Mouse (Mus musculus) megakaryocyte-erythroid progenitor cell, adult 5-6 weeks (primary cell): ENCODE results near the gene Tmem120b. TPM values are rescaled to one million over a fixed set of nuclear protein-coding genes. Genes with fewer than 3 reads are reported as not detected.

Experiments used
- ATAC-seq: replicated peaks from 2 replicates; pipeline ENCODE4 v1.8.0; 2016; ENCODE audit warnings: mild to moderate bottlenecking, inconsistent platforms; ENCODE audit not compliant: severe bottlenecking, poor library complexity, low FRiP score, low TSS enrichment
- total RNA-seq, 2 experiments: library from RNA; stranded (forward) in 1 of 2; stranded (reverse) in 1 of 2; fragments of 200-1000, 215-1000 nt in 1 of 2; fragments of >200 nt in 1 of 2; fragmentation: Nextera tagmentation in 1 of 2; gene quantifications; 2 replicates each; pipeline ENCODE4 v1.2.3; 2014 to 2017

The Tmem120b gene
- total RNA-seq, 2 experiments from 2014 or later, result 12.6 to 24.8 TPM

GRCm38 (mm10) chr5:123137044-123137909 is 69.1 kb downstream of the Tmem120b start:
- ATAC-seq, result no peak

- ATAC-seq, result no peak
Measured at GRCm38 (mm10) chr5:123137910-123138229, 69.7 kb downstream of the Tmem120b start.

GRCm38 (mm10) chr5:123138230-123138911 is 70.2 kb downstream of the Tmem120b start:
- ATAC-seq, result no peak

DNA sequence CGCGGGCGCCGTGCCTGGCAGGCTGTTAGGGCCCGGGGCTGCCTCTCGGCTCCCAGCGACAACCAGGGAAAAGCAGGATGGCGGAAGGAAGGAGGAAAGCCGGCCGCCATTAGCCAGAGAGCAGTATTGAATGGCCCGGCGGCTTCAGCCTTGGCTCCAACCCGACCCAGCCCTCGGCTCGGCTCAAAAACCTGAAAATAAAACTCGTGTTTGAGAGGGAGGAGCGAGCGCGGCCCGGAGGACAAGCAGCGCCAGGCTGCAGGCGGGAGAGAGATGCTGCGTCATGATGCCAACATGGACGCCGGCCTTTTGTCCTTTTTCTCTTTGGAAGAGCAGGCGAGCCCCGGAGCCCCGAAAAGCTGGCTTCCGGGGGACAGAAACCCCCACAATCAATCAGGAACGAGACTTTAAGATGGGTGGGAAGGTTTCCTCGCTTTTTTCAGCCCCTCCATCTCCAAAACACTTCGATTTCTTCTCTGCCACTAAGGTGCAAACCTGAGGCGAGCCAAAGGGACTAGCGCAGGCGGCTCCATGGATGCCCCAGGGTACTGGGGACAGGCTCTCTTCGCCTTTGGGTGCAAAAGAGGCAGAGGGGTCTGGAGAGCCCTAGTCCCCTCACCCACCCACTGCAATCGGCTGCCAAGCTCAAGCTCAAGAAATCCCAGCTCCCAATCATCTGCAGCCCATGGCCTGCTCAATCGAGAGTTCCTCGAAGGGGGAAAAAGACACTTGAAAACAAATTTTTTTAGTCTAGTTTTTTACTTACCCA is 70.9 kb downstream of the Tmem120b start:
- no peak for ATAC-seq

- ATAC-seq, result no peak
Measured at GRCm38 (mm10) chr5:123139722-123140627, 71.8 kb downstream of the Tmem120b start.

GRCm38 (mm10) chr5:123140694-123141554 is 72.7 kb downstream of the Tmem120b start:
- ATAC-seq, result peak; percentile 41

DNA sequence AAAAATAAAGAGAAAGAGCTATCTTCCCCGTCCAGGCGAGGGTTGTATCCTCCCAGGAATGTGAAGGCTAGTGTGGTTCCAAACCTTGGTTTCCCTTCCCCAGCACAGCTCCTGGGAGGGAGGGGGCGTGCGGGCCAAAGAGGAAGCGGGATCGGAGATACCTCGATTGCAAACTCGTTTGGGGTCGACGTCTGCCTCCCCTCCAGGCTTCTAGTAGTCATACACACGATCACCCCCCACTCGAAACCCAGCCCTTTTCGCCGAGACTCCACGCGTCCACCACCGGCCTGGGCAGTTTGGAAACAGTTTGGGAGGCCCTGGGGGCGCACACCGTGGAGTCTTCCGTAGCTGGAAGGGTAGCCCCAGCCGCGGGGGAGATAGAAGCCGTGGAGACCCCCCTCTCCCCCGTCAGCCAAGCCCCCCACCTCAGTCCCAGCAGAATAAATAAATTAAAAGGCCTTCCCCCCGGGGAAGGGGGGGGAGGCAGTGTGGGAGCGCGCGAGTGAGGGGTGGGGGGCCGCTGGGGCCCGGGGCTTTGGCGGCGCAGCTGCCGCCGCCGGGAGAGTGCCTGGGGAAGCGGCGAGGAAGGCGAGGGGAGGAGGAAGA is 73.4 kb downstream of the Tmem120b start:
- ATAC-seq, result no peak

DNA sequence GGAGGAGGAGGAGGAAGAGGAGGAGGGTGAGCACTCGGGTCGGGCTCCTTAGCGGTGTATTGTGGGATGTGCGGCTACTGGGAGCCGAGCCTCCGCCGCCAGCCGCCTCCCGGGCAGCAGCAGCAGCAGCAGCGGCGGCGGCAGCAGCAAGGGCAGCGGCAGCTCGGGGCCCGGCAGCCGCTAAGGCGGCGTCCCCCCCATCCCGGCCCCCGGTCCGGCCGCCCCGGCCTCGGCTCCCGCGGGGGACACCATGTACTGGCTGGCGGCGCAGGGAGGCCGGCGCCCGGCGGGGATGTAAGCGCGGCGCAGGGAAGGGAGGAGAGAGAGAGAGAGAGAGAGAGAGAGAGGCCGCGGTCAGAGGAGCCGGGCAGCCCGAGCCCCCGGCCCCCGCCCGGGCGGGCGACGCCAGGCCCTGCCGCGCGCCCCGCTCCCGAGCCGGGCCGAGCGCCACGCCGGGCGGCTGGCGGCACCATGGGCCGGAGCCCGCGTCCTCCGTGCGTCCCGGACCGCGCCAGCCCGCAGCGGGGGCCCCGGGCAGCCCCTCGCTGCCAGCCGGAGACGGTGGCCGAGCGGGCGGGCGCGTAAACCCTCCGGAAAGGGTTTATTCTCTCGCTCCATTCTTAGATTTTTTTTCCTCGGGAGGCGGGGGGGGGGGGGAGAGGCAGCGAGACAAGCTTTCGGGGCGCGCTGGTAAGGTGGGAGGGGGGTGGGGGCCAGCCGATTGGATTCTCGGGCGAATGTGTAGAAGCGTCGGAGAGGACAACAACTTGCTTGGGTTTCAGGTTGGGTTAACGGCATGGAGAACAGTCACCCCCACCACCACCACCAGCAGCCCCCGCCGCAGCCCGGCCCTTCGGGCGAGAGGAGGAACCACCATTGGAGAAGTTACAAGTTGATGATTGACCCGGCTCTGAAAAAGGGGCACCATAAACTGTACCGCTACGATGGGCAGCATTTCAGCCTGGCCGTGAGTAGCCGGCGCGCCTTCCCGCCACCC is 74.2 kb downstream of the Tmem120b start, which contains the start of gene Setd1b:
Setd1b (plus strand) TSS at position 33 of the 997 bp plus-strand sequence.
- ATAC-seq, result no peak

- ATAC-seq, result no peak
Measured at GRCm38 (mm10) chr5:123143251-123143970, 75.2 kb downstream of the Tmem120b start.

DNA sequence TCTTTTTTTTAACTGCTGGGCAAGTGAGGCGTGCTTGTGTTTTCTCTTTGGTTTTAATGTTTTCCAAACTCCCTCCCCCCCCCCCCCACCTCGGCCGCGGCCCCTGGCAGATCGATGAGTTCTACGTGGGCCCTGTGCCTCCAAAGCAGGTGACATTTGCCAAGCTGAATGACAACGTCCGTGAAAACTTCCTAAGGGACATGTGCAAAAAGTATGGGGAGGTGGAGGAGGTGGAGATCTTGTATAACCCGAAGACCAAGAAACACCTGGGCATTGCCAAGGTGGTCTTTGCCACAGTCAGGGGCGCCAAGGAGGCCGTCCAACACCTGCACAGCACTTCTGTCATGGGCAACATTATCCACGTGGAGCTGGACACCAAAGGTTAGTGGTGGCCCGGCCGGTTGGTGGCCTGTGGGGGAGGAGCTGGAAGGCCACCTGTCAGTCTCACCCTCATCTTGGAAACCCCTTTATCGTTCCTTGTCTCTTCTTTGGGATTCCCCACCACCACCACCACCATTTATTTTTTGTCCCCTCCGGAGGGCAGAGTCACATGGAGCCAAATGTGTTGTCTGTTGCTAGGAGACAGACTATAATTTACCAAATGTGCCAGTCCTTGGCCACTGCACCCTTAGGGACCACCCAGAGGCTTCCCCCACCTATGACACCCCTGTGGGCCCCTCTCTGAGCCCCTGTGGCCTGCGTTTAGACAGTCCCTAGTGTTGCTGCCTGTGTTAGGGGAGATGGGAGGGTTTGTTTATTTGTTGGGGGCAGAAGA is 75.9 kb downstream of the Tmem120b start:
- no peak for ATAC-seq

- no peak for ATAC-seq
Measured at GRCm38 (mm10) chr5:123144746-123145590, 76.8 kb downstream of the Tmem120b start.

DNA sequence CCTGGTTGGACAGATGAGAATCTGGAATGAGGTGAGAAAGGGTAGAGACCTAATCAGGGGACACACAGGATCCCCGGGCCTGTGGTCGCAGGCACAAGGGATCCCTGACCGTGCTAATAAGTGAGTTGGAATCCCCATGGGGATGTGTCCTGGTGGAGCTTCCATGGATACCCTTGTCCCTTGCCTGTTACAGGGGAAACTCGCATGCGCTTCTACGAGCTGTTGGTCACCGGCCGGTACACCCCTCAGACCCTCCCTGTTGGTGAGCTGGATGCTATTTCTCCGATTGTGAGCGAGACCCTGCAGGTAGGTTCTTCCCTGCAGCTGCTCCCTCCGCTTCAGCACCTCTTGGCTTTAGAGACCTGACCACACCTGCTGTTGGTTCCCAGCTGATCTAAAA is 78.1 kb downstream of the Tmem120b start:
- ATAC-seq, result no peak

DNA sequence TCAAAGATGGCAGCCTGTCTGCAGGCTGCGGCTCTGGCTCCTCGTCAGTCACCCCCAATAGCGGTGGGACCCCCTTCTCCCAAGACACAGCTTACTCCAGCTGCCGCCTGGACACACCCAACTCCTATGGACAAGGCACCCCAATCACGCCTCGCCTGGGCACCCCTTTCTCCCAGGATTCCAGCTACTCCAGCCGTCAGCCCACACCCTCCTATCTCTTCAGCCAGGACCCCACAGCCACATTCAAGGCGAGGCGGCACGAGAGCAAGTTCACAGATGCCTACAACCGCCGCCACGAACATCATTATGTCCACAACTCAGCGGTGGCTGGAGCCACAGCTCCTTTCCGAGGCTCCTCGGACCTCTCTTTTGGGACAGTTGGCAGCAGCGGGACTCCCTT is 79.4 kb downstream of the Tmem120b start:
- no peak for ATAC-seq

GRCm38 (mm10) chr5:123148073-123148722 is 80.0 kb downstream of the Tmem120b start:
- no peak for ATAC-seq
